ENCODE assay signal across 16 mouse cellular contexts in the genomic region with DNA sequence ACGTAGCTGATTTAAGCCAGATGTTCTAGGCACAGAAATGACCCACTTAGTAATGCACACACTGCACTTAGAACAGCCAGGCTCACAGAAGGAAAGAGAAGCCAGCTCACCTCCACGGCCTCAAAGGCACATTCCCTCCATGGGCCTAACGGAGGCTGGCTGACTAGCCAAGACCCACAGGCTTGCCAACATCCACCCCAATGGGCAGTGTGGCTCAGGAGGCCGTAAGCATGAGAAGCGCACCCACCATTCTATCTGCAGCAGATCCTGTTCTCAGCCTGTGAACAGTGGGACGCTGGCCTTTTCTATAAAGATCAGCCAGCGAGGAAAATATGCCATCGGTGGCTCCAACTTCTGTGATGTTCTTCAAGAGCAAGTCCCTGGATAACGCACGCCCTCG. TPM values are rescaled to one million over a fixed set of nuclear protein-coding genes. Genes with fewer than 3 reads are reported as not detected.
DNase-seq lines count a peak whose midpoint lies in the region; ATAC-seq and TF ChIP-seq lines count a peak whose summit lies in the region.
"Had no signal": no experiment of that assay in that cellular context is flagged by ENCODE, and none has a peak within 500 bp of the region (broad histone marks: within the 10 kb centered on the region; RNA-seq: fewer than 3 reads in every experiment).

No protein-coding gene starts in this region.

- H3K4me2 ChIP-seq in hindbrain, embryonic 12.5 days (replicated peaks) = no peak overlapping the region
- H3K4me2 ChIP-seq in embryonic facial prominence, embryonic 12.5 days (replicated peaks) = no peak overlapping the region
- H3K4me2 ChIP-seq in embryonic facial prominence, embryonic 13.5 days = no peak overlapping the region
- no peak overlapping the region for H3K4me2 ChIP-seq in hindbrain, postnatal 0 days (ENCODE audit: low read depth, low read length)
- H3K4me2 ChIP-seq: stomach, embryonic 15.5 days had no signal

- no peaks in the 10 kb centered on the region for H3K9me3 ChIP-seq in hindbrain, embryonic 12.5 days (replicated peaks)
- no peaks in the 10 kb centered on the region for H3K9me3 ChIP-seq in hindbrain, embryonic 10.5 days
- H3K9me3 ChIP-seq in embryonic facial prominence, embryonic 12.5 days = no peaks in the 10 kb centered on the region
- no peaks in the 10 kb centered on the region for H3K9me3 ChIP-seq in embryonic facial prominence, embryonic 13.5 days
- H3K9me3 ChIP-seq in hindbrain, postnatal 0 days (ENCODE audit: low read length) = no peaks in the 10 kb centered on the region
- H3K9me3 ChIP-seq: stomach, embryonic 15.5 days had no signal

- no peak overlapping the region for H3K4me3 ChIP-seq in hindbrain, embryonic 12.5 days
- H3K4me3 ChIP-seq in hindbrain, embryonic 10.5 days = no peak overlapping the region
- no peak overlapping the region for H3K4me3 ChIP-seq in embryonic facial prominence, embryonic 12.5 days
- no peak overlapping the region for H3K4me3 ChIP-seq in embryonic facial prominence, embryonic 13.5 days
- no peak overlapping the region for H3K4me3 ChIP-seq in hindbrain, postnatal 0 days (ENCODE audit: low read length)
- H3K4me3 ChIP-seq: stomach, embryonic 15.5 days had no signal

- H3K27me3 ChIP-seq in hindbrain, embryonic 12.5 days = peaks cover 85% of the 10 kb centered on the region
- H3K27me3 ChIP-seq in hindbrain, embryonic 10.5 days (ENCODE audit: insufficient read depth, poor library complexity, severe bottlenecking) = peaks cover 100% of the 10 kb centered on the region
- peaks cover 41% of the 10 kb centered on the region for H3K27me3 ChIP-seq in embryonic facial prominence, embryonic 12.5 days
- peaks cover 23% of the 10 kb centered on the region for H3K27me3 ChIP-seq in embryonic facial prominence, embryonic 13.5 days
- H3K27me3 ChIP-seq in hindbrain, postnatal 0 days (ENCODE audit: insufficient read depth, low read length) = no peaks in the 10 kb centered on the region

- H3K9ac ChIP-seq in hindbrain, embryonic 12.5 days = no peak overlapping the region
- no peak overlapping the region for H3K9ac ChIP-seq in embryonic facial prominence, embryonic 12.5 days
- 0 out of 2 replicates have a peak overlapping the region, but pooled peaks have one; percentile 3 for H3K9ac ChIP-seq in embryonic facial prominence, embryonic 13.5 days
- H3K9ac ChIP-seq in hindbrain, postnatal 0 days (replicated peaks; ENCODE audit: low read length) = no peak overlapping the region
- H3K9ac ChIP-seq: stomach, embryonic 15.5 days had no signal

- peaks cover 6% of the 10 kb centered on the region; the same call in 1 of the 2 replicates for H3K36me3 ChIP-seq in hindbrain, embryonic 12.5 days
- H3K36me3 ChIP-seq in hindbrain, embryonic 10.5 days = no peaks in the 10 kb centered on the region
- peaks cover 40% of the 10 kb centered on the region for H3K36me3 ChIP-seq in embryonic facial prominence, embryonic 12.5 days
- H3K36me3 ChIP-seq in embryonic facial prominence, embryonic 13.5 days = peaks cover 68% of the 10 kb centered on the region
- peaks cover 7% of the 10 kb centered on the region; the same call in 1 of the 2 replicates for H3K36me3 ChIP-seq in hindbrain, postnatal 0 days (ENCODE audit: insufficient read depth, low read length)

- 83% methylated on average over 11 of the region's 11 CpGs for WGBS in hindbrain, embryonic 12.5 days
- 84% methylated on average over 11 of the region's 11 CpGs for WGBS in hindbrain, embryonic 10.5 days
- 73% methylated on average over 11 of the region's 11 CpGs for WGBS in embryonic facial prominence, embryonic 12.5 days
- 69% methylated on average over 11 of the region's 11 CpGs for WGBS in embryonic facial prominence, embryonic 13.5 days
- 71% methylated on average over 11 of the region's 11 CpGs for WGBS in hindbrain, postnatal 0 days

- no peak for ATAC-seq in hindbrain, embryonic 12.5 days (ENCODE audit: low FRiP score)
- no peak for ATAC-seq in embryonic facial prominence, embryonic 12.5 days (ENCODE audit: insufficient number of reproducible peaks, insufficient read depth, low FRiP score, low TSS enrichment)
- ATAC-seq in embryonic facial prominence, embryonic 13.5 days (ENCODE audit: insufficient number of reproducible peaks, insufficient read depth, low FRiP score, low TSS enrichment, low read depth) = no peak
- ATAC-seq in hindbrain, postnatal 0 days = no peak
- ATAC-seq: intestine, postnatal 0 days had no signal

- H3K27ac ChIP-seq in hindbrain, embryonic 12.5 days = 0 out of 2 replicates have a peak overlapping the region, but pooled peaks have one; percentile 12
- no peak overlapping the region for H3K27ac ChIP-seq in hindbrain, embryonic 10.5 days
- peak overlapping the region; percentile 50 for H3K27ac ChIP-seq in embryonic facial prominence, embryonic 12.5 days
- peak overlapping the region; percentile 83 for H3K27ac ChIP-seq in embryonic facial prominence, embryonic 13.5 days
- H3K27ac ChIP-seq in hindbrain, postnatal 0 days = peak overlapping the region; percentile 45
- H3K27ac ChIP-seq: stomach, embryonic 15.5 days had no signal

- DNase-seq in hindbrain, embryonic 10.5 days (ENCODE audit: low spot score) = no peak
- DNase-seq in hindbrain, postnatal 0 days (ENCODE audit: low spot score) = no peak
- no peak for DNase-seq in urinary bladder, postnatal 10 days (ENCODE audit: low spot score)
- DNase-seq in layer of hippocampus, postnatal 10 days (ENCODE audit: low spot score in 2 of 2) = no peak
- DNase-seq: adrenal gland, postnatal 25 days; cerebellum, adult 2 months; gastrocnemius, postnatal 36 days; lung, postnatal 14 days; spleen, adult 18-20 months; thymus, postnatal 25 days had no signal

- H3K4me1 ChIP-seq in hindbrain, embryonic 12.5 days = peaks cover 50% of the 10 kb centered on the region
- H3K4me1 ChIP-seq in hindbrain, embryonic 10.5 days (replicated peaks) = peaks cover 44% of the 10 kb centered on the region
- H3K4me1 ChIP-seq in embryonic facial prominence, embryonic 12.5 days = peaks cover 53% of the 10 kb centered on the region
- peaks cover 80% of the 10 kb centered on the region for H3K4me1 ChIP-seq in embryonic facial prominence, embryonic 13.5 days
- H3K4me1 ChIP-seq in hindbrain, postnatal 0 days (ENCODE audit: insufficient read depth, low read length) = peaks cover 8% of the 10 kb centered on the region; the same call in 1 of the 2 replicates

- TF ChIP-seq CTCF in hindbrain, postnatal 0 days (IDR thresholded peaks at IDR 0.05; ENCODE audit: low read depth) = no peak

RNA-seq across cellular contexts. Expression of a gene that starts 6.0 kb away (rescaled TPM):
- 3.0 and 3.6 TPM in 2 replicates for polyA plus RNA-seq in hindbrain, embryonic 12.5 days (2016; fragmentation: Nextera tagmentation; extraction: Ambion mirVana)
- polyA plus RNA-seq in hindbrain, embryonic 10.5 days (2016; fragmentation: Nextera tagmentation; extraction: Ambion mirVana) = 0.54 and 1.9 TPM in 2 replicates
- polyA plus RNA-seq in embryonic facial prominence, embryonic 12.5 days (2016; fragmentation: Nextera tagmentation; extraction: Ambion mirVana) = 7.1 and 7.4 TPM in 2 replicates
- polyA plus RNA-seq in embryonic facial prominence, embryonic 13.5 days (2015; fragmentation: Nextera tagmentation; extraction: Ambion mirVana) = 6.1 and 6.2 TPM in 2 replicates
- 1.2 TPM in 1 of 2 replicates, not detected in the other for total RNA-seq in hindbrain, postnatal 0 days (2014; rRNA removed)
- polyA plus RNA-seq in hindbrain, postnatal 0 days (2015; fragmentation: Nextera tagmentation; extraction: Ambion mirVana) = 1.1 and 1.7 TPM in 2 replicates
- total RNA-seq in layer of hippocampus, postnatal 10 days (2021) = not detected
- total RNA-seq: adrenal gland, postnatal 25 days; midbrain, postnatal 0 days had no signal

RNA-seq across cellular contexts. Expression of a gene that starts 15.5 kb away (rescaled TPM):
- 4.6 and 4.9 TPM in 2 replicates for polyA plus RNA-seq in hindbrain, embryonic 12.5 days (2016; fragmentation: Nextera tagmentation; extraction: Ambion mirVana)
- 5.6 and 6.5 TPM in 2 replicates for polyA plus RNA-seq in hindbrain, embryonic 10.5 days (2016; fragmentation: Nextera tagmentation; extraction: Ambion mirVana)
- polyA plus RNA-seq in embryonic facial prominence, embryonic 12.5 days (2016; fragmentation: Nextera tagmentation; extraction: Ambion mirVana) = 4.9 and 5.0 TPM in 2 replicates
- 4.8 and 4.9 TPM in 2 replicates for polyA plus RNA-seq in embryonic facial prominence, embryonic 13.5 days (2015; fragmentation: Nextera tagmentation; extraction: Ambion mirVana)
- 1.7 and 7.8 TPM in 2 replicates for total RNA-seq in hindbrain, postnatal 0 days (2014; rRNA removed)
- 2.0 and 2.3 TPM in 2 replicates for polyA plus RNA-seq in hindbrain, postnatal 0 days (2015; fragmentation: Nextera tagmentation; extraction: Ambion mirVana)
- total RNA-seq in layer of hippocampus, postnatal 10 days (2021) = 1 to 10 TPM; 4.0 to 5.4 TPM

RNA-seq across cellular contexts. Expression of a gene that starts 29.1 kb away (rescaled TPM):
- 20.9 and 21.3 TPM in 2 replicates for polyA plus RNA-seq in hindbrain, embryonic 12.5 days (2016; fragmentation: Nextera tagmentation; extraction: Ambion mirVana)
- polyA plus RNA-seq in hindbrain, embryonic 10.5 days (2016; fragmentation: Nextera tagmentation; extraction: Ambion mirVana) = 25.2 and 28.9 TPM in 2 replicates
- polyA plus RNA-seq in embryonic facial prominence, embryonic 12.5 days (2016; fragmentation: Nextera tagmentation; extraction: Ambion mirVana) = 19.4 and 20.8 TPM in 2 replicates
- polyA plus RNA-seq in embryonic facial prominence, embryonic 13.5 days (2015; fragmentation: Nextera tagmentation; extraction: Ambion mirVana) = 16.3 and 16.6 TPM in 2 replicates
- total RNA-seq in hindbrain, postnatal 0 days (2014; rRNA removed) = 110 and 129 TPM in 2 replicates
- polyA plus RNA-seq in hindbrain, postnatal 0 days (2015; fragmentation: Nextera tagmentation; extraction: Ambion mirVana) = 13.8 and 14.9 TPM in 2 replicates
- 10 to 100 TPM; 73.7 to 75.3 TPM for total RNA-seq in layer of hippocampus, postnatal 10 days (2021)

RNA-seq across cellular contexts. Expression of a gene that starts 30.7 kb away (rescaled TPM):
- 51.2 and 55.9 TPM in 2 replicates for polyA plus RNA-seq in hindbrain, embryonic 12.5 days (2016; fragmentation: Nextera tagmentation; extraction: Ambion mirVana)
- 57.8 and 65.9 TPM in 2 replicates for polyA plus RNA-seq in hindbrain, embryonic 10.5 days (2016; fragmentation: Nextera tagmentation; extraction: Ambion mirVana)
- 71.2 and 73.6 TPM in 2 replicates for polyA plus RNA-seq in embryonic facial prominence, embryonic 12.5 days (2016; fragmentation: Nextera tagmentation; extraction: Ambion mirVana)
- polyA plus RNA-seq in embryonic facial prominence, embryonic 13.5 days (2015; fragmentation: Nextera tagmentation; extraction: Ambion mirVana) = 71.3 and 78.6 TPM in 2 replicates
- 69.5 and 93.3 TPM in 2 replicates for total RNA-seq in hindbrain, postnatal 0 days (2014; rRNA removed)
- polyA plus RNA-seq in hindbrain, postnatal 0 days (2015; fragmentation: Nextera tagmentation; extraction: Ambion mirVana) = 71.2 and 79.2 TPM in 2 replicates
- 100 to 1,000 TPM in 1 of 2 experiments, 10 to 100 TPM in 1; 99.8 to 105 TPM for total RNA-seq in layer of hippocampus, postnatal 10 days (2021)

RNA-seq across cellular contexts. Expression of a gene that starts 54.1 kb away (rescaled TPM):
- 62.5 and 64.8 TPM in 2 replicates for polyA plus RNA-seq in hindbrain, embryonic 12.5 days (2016; fragmentation: Nextera tagmentation; extraction: Ambion mirVana)
- 89.9 and 94.7 TPM in 2 replicates for polyA plus RNA-seq in hindbrain, embryonic 10.5 days (2016; fragmentation: Nextera tagmentation; extraction: Ambion mirVana)
- 94.5 and 97.0 TPM in 2 replicates for polyA plus RNA-seq in embryonic facial prominence, embryonic 12.5 days (2016; fragmentation: Nextera tagmentation; extraction: Ambion mirVana)
- 64.3 and 67.6 TPM in 2 replicates for polyA plus RNA-seq in embryonic facial prominence, embryonic 13.5 days (2015; fragmentation: Nextera tagmentation; extraction: Ambion mirVana)
- total RNA-seq in hindbrain, postnatal 0 days (2014; rRNA removed) = 12.5 and 13.3 TPM in 2 replicates
- polyA plus RNA-seq in hindbrain, postnatal 0 days (2015; fragmentation: Nextera tagmentation; extraction: Ambion mirVana) = 20.9 TPM in 2 replicates
- total RNA-seq in layer of hippocampus, postnatal 10 days (2021) = 10 to 100 TPM; 10.8 to 12.7 TPM
